Comparison of ENCODE assay signal across 27 mouse cellular contexts in the genomic region with DNA sequence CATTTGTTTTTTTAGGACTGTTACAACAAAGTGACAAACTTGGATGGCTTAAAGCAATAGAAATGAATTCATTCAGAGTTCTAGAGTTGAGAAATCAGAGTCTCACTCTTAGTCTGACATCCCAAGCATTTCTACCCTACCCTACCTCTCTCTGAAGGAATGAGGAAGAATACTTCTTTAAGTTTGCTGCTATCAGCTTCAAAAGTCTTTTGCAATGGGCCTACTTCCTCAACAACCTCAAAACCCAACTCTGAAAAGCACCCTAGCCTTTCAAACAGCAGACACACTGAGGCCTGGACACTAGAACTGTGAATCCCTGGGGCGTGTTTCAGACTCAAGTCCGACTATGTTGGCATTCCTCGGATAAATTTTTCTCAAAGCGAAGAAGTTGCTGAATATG.
"Had no signal": no experiment of that assay in that cellular context is flagged by ENCODE, and none has a peak within 500 bp of the region (broad histone marks: within the 10 kb centered on the region; RNA-seq: fewer than 3 reads in every experiment).

No protein-coding gene starts in this region.

- H3K36me3 ChIP-seq: heart, embryonic 13.5 days; heart, embryonic 15.5 days; hindbrain, embryonic 13.5 days; hindbrain, embryonic 15.5 days; kidney, embryonic 15.5 days; limb, embryonic 13.5 days; limb, embryonic 15.5 days; liver, embryonic 12.5 days had no signal

- H3K27me3 ChIP-seq: heart, embryonic 13.5 days; heart, embryonic 15.5 days; hindbrain, embryonic 13.5 days; hindbrain, embryonic 15.5 days; kidney, embryonic 15.5 days; limb, embryonic 15.5 days; liver, embryonic 12.5 days had no signal

- ATAC-seq: inflammation-experienced regulatory T-cells, adult 6 months; intestine, embryonic 16.5 days; liver, embryonic 12.5 days had no signal

- DNase-seq: gastrocnemius, adult 2 months; gastrocnemius, postnatal 10 days; gastrocnemius, postnatal 25 days; heart, adult 11 months; heart, adult 2 months; heart, postnatal 14 days; heart, postnatal 36 days; kidney, adult 11 months; kidney, adult 2 months; kidney, adult 9 months; kidney, postnatal 14 days; kidney, postnatal 36 days; layer of hippocampus, adult 9-11 months; layer of hippocampus, postnatal 36 days; left cerebral cortex, postnatal 4 days had no signal

- H3K9me3 ChIP-seq: heart, embryonic 13.5 days; heart, embryonic 15.5 days; hindbrain, embryonic 13.5 days; hindbrain, embryonic 15.5 days; kidney, embryonic 15.5 days; limb, embryonic 13.5 days; limb, embryonic 15.5 days; liver, embryonic 12.5 days had no signal

- H3K4me3 ChIP-seq: gastrocnemius, adult 2 months; heart, adult 2 months; heart, embryonic 13.5 days; heart, embryonic 15.5 days; hindbrain, embryonic 13.5 days; hindbrain, embryonic 15.5 days; kidney, embryonic 15.5 days; limb, embryonic 13.5 days; limb, embryonic 15.5 days; liver, embryonic 12.5 days had no signal

- H3K4me1 ChIP-seq: heart, embryonic 13.5 days; heart, embryonic 15.5 days; hindbrain, embryonic 13.5 days; hindbrain, embryonic 15.5 days; kidney, embryonic 15.5 days; limb, embryonic 13.5 days; limb, embryonic 15.5 days; liver, embryonic 12.5 days had no signal

- H3K27ac ChIP-seq: gastrocnemius, adult 2 months; heart, adult 2 months; heart, embryonic 13.5 days; heart, embryonic 15.5 days; hindbrain, embryonic 13.5 days; hindbrain, embryonic 15.5 days; kidney, embryonic 15.5 days; kidney, postnatal 0 days; limb, embryonic 13.5 days; limb, embryonic 15.5 days; liver, embryonic 12.5 days had no signal

- H3K9ac ChIP-seq: heart, embryonic 13.5 days; heart, embryonic 15.5 days; hindbrain, embryonic 13.5 days; hindbrain, embryonic 15.5 days; kidney, embryonic 15.5 days; limb, embryonic 13.5 days; limb, embryonic 15.5 days; liver, embryonic 12.5 days had no signal

- H3K4me2 ChIP-seq: heart, embryonic 11.5 days; heart, embryonic 13.5 days; heart, embryonic 15.5 days; hindbrain, embryonic 13.5 days; hindbrain, embryonic 15.5 days; kidney, embryonic 15.5 days; limb, embryonic 13.5 days; limb, embryonic 15.5 days; liver, embryonic 12.5 days had no signal
